Mouse (Mus musculus): ENCODE measurements around the gene Ctsw. TPM values are rescaled to one million over a fixed set of nuclear protein-coding genes. Genes with fewer than 3 reads are reported as not detected.

Ctsw gene
- 3.3 and 4.2 TPM in 2 replicates for polyA plus RNA-seq (2016; fragmentation: Nextera tagmentation; extraction: Ambion mirVana)

DNA sequence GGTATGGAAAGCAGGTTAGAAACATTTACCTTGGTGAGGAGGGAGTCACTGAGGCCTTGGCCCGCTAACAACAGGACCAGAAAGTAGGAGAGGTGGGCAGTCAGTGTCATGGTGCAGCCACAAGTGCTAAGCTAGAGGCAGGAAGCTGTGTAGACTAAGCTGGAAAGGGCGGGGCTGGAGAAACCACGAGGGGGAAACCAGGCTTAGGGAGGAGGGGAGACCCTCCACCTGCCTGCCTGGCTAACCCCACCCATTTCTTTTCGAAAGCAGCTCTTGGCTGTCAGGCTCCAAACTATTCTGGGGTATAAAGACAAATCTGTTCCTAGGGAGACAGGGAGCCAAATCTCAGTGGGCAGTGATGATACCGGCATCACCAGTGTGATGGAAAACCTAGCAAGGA lies at the start of gene Ctsw:
TSS of gene Ctsw (minus strand) at position 134 of the 400 bp plus-strand sequence.
- WGBS: 64% methylated on average over 5 of the region's 5 CpGs
- H3K4me3 ChIP-seq: no peak within 1 kb of the TSS
- H3K27ac ChIP-seq: no peak within 1 kb of the TSS
- no peak for ATAC-seq (ENCODE audit: low FRiP score, low read depth)
- H3K36me3 ChIP-seq: peaks cover 30% of the 10 kb centered on the region
- no peak within 1 kb of the TSS for H3K9ac ChIP-seq
- H3K4me1 ChIP-seq: peaks cover 10% of the 10 kb centered on the region
- H3K4me2 ChIP-seq (replicated peaks): no peak within 1 kb of the TSS
- H3K9me3 ChIP-seq: no peaks in the 10 kb centered on the region
- no peaks in the 10 kb centered on the region for H3K27me3 ChIP-seq (replicated peaks)

DNA sequence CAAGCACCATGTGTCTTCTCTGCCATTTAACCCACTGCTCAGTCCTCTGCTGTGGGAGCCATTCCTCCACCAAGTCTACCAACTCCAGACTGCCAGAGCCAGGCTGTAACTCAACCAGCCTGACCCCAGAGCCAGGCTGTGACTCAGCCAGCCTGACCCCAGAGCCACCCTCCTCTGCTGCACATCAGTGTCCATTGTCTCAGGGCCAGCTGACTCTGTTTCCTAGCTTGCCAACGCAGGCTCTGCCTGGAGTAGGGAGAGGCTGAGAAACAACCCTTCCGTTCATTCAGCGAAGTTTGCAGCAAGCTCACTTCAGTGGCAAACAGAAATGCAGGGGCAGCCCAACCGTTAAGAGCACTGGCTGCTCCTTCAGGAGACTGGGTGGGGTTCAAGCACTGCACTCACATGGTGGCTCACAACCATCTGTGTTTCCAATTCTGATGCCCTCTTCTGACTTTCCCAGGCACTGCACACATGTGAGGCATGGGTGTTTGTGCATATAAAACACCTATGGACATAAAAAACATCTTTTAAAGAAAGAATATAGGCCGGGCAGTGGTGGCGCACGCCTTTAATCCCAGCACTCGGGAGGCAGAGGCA lies 48.7 kb upstream of the Ctsw start:
- WGBS: 77% methylated on average over 8 of the region's 8 CpGs
- no peak overlapping the region for H3K9ac ChIP-seq
- H3K4me2 ChIP-seq (replicated peaks): no peak overlapping the region

GRCm38 (mm10) chr19:5515840-5516777 lies 47.8 kb upstream of the Ctsw start:
- H3K4me2 ChIP-seq (replicated peaks): no peak overlapping the region
- no peak overlapping the region for H3K9ac ChIP-seq
- no peaks in the 10 kb centered on the region for H3K27me3 ChIP-seq (replicated peaks)
- H3K27ac ChIP-seq: no peak overlapping the region
- peaks cover 2% of the 10 kb centered on the region; the same call in 1 of the 2 replicates for H3K4me1 ChIP-seq
- no peak for ATAC-seq (ENCODE audit: low FRiP score, low read depth)
- WGBS: 69% methylated on average over 7 of the region's 7 CpGs
- no peaks in the 10 kb centered on the region for H3K9me3 ChIP-seq
- no peaks in the 10 kb centered on the region for H3K36me3 ChIP-seq
- no peak overlapping the region for H3K4me3 ChIP-seq

More for the DNA sequence above, 48.7 kb upstream of the Ctsw start:
- H3K9me3 ChIP-seq: no peaks in the 10 kb centered on the region
- no peaks in the 10 kb centered on the region for H3K27me3 ChIP-seq (replicated peaks)
- H3K4me3 ChIP-seq: no peak overlapping the region
- H3K27ac ChIP-seq: no peak overlapping the region
- no peaks in the 10 kb centered on the region; the same call in 1 of the 2 replicates for H3K4me1 ChIP-seq
- H3K36me3 ChIP-seq: no peaks in the 10 kb centered on the region
- ATAC-seq (ENCODE audit: low FRiP score, low read depth): no peak

DNA sequence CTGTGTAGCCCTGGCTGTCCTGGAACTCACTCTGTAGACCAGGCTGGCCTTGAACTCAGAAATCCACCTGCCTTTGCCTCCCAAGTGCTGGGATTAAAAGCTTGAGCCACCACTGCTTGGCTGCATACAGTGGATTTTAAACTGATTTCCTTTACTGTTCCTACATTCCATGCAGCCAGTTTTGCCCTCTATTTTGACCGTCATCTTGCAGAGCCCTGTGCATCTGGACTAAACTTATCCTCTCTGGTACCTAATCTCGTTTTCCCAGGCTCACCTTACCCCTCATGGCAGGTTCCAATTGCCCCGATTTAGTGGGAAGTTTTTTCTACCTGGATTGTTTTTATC lies 44.7 kb upstream of the Ctsw start:
- Histone ChIP-seq H3K27ac (no peak overlapping the region), H3K9ac (no peak overlapping the region), H3K27me3 (replicated peaks) (no peaks in the 10 kb centered on the region), H3K4me3 (no peak overlapping the region), H3K36me3 (no peaks in the 10 kb centered on the region), H3K4me1 (peaks cover 13% of the 10 kb centered on the region; the same call in 1 of the 2 replicates), H3K9me3 (no peaks in the 10 kb centered on the region), H3K4me2 (replicated peaks) (no peak overlapping the region)
- WGBS: 88% methylated on average over 3 of the region's 3 CpGs
- ATAC-seq (ENCODE audit: low FRiP score, low read depth): no peak

GRCm38 (mm10) chr19:5512091-5513004 lies 44.0 kb upstream of the Ctsw start:
- Histone ChIP-seq H3K36me3 (no peaks in the 10 kb centered on the region), H3K27ac (no peak overlapping the region), H3K9me3 (no peaks in the 10 kb centered on the region), H3K27me3 (replicated peaks) (no peaks in the 10 kb centered on the region), H3K4me3 (no peak overlapping the region), H3K4me2 (replicated peaks) (no peak overlapping the region), H3K4me1 (peaks cover 13% of the 10 kb centered on the region; the same call in 1 of the 2 replicates), H3K9ac (no peak overlapping the region)
- ATAC-seq (ENCODE audit: low FRiP score, low read depth): no peak
- WGBS: 83% methylated on average over 12 of the region's 12 CpGs

DNA sequence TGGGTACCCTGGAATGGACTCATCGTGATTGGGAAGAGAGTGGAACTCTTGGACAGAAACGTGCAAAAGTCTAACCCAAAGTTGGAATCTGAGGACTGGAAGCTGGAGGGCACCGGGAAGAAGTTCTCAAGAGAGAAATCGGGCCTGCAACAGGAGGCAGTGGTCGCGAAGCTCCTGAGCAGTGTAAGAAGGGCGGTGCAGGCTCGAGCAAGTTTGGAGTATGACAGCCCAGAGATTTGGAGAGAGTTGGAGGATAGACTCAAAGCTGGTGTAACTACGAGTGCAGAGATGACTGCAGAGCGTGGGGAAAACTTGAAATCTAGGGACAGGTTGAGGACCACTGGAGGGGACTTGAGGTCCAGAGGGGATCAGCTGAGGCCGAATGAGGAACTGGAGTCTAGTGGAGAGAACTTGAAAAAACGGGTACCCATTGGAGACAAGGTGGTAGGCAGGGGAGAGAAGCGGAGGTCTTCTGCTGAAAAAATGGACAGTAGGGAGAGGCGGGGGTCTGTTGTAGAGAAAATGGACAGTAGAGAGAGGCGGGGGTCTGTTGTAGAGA lies 42.8 kb upstream of the Ctsw start:
- H3K27ac ChIP-seq: no peak overlapping the region
- peaks cover 13% of the 10 kb centered on the region; the same call in 1 of the 2 replicates for H3K4me1 ChIP-seq
- 0 out of 2 replicates have a peak, but pooled peaks have one; percentile 3 for ATAC-seq (ENCODE audit: low FRiP score, low read depth)

DNA sequence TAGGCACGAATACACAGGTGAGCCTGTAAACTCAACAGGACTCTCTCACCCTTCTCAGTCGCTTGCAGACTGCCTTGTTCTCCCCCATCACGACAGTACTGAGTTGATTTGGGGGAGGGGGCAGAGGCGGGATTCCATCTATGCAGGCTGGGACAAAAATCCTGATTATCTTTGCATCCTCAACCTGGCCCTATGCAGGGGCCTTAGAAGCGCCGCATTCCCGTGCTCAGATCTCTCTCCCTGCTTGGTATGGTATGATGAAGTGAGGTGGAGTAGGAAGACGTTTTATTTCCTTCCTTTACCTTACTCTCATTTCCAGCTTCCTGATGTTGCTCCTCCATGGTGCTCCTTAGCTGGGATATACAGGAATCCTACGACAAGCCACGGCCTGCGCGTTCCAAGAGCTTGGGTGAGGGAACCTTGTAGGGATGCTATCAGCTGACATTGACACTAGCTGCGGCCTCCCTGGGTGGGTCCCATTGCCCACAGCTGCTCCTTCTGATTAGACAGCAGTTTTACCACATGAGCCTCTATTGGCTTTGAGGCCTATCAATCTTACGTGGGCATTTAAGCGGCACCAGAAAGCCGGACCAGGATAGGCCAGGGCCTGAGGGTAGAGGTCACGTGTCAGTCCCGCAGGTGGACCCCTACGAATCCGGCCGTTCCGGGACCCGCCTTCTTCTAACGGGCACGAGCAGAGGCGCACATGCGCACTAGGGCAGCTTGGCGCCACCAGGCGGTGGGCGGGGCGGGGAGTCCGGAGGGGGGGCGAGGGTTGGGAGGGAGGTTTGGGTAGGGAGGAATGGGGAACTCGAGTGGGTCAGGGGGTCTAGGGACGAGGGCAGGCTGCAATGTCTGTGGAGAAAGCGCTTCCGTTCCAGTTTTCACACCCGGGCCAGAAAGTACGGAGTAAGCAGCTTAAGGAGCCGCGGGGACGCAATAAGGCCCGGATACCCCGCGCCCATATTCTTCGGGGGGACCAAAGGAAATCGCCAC lies 42.0 kb upstream of the Ctsw start, which contains the start of gene Snx32:
TSS of gene Snx32 (minus strand) at position 508 of the 996 bp plus-strand sequence.
- Histone ChIP-seq H3K36me3 (no peaks in the 10 kb centered on the region), H3K9me3 (no peaks in the 10 kb centered on the region), H3K27me3 (replicated peaks) (no peaks in the 10 kb centered on the region), H3K4me3 (peak within 1 kb of the TSS; percentile 47), H3K27ac (0 out of 2 replicates have a peak within 1 kb of the TSS, but pooled peaks have one; percentile 6), H3K9ac (peak within 1 kb of the TSS; percentile 53), H3K4me1 (peaks cover 13% of the 10 kb centered on the region; the same call in 1 of the 2 replicates), H3K4me2 (replicated peaks) (peak within 1 kb of the TSS; percentile 74)
- ATAC-seq (ENCODE audit: low FRiP score, low read depth): peak; percentile 99
- WGBS: 2% methylated on average over 46 of the region's 47 CpGs

More for the DNA sequence above, 42.8 kb upstream of the Ctsw start:
- no peaks in the 10 kb centered on the region for H3K9me3 ChIP-seq
- H3K27me3 ChIP-seq (replicated peaks): no peaks in the 10 kb centered on the region
- H3K36me3 ChIP-seq: no peaks in the 10 kb centered on the region
- H3K4me2 ChIP-seq (replicated peaks): peak overlapping the region; percentile 74
- peak overlapping the region; percentile 47 for H3K4me3 ChIP-seq
- H3K9ac ChIP-seq: peak overlapping the region; percentile 47
- 50% methylated on average over 14 of the region's 15 CpGs for WGBS

GRCm38 (mm10) chr19:5503687-5504086 lies 35.4 kb upstream of the Ctsw start, which contains the start of gene 1700020D05Rik:
1700020D05Rik (minus strand) TSS chr19:5503787.
- 55% methylated on average over 17 of the region's 17 CpGs for WGBS
- H3K36me3 ChIP-seq: no peaks in the 10 kb centered on the region
- no peaks in the 10 kb centered on the region for H3K4me1 ChIP-seq
- H3K4me2 ChIP-seq (replicated peaks): no peak within 1 kb of the TSS
- no peak for ATAC-seq (ENCODE audit: low FRiP score, low read depth)
- H3K9ac ChIP-seq: no peak within 1 kb of the TSS
- H3K4me3 ChIP-seq: no peak within 1 kb of the TSS
- no peaks in the 10 kb centered on the region for H3K9me3 ChIP-seq
- no peak within 1 kb of the TSS for H3K27ac ChIP-seq
- no peaks in the 10 kb centered on the region for H3K27me3 ChIP-seq (replicated peaks)

DNA sequence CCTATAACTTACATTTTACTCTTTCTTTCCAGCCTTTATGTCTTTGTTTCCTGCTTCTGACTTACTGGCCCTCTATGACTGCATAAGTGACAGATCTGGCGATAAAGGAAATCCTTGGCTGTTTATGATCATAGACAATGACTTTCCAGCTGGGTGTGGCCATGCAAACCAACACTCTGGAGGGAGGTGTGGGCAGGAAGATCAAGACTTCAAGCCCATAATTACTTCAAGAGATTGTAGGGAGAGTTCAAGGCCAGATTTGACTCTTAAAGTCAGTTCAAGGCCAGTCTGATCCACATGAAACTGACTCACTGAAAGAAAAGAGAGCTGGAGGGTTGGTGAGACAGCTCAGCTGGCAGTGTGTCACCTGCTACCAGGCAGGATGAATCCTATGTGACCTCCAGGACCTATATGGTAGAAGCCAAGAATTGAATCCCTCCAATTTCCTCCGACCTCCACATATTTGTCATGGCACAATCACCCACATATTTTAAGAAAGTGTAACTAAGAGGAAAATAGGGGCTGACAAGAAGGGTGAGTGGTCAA lies 32.1 kb upstream of the Ctsw start:
- Histone ChIP-seq H3K4me2 (replicated peaks) (no peak overlapping the region), H3K4me1 (no peaks in the 10 kb centered on the region), H3K4me3 (no peak overlapping the region), H3K27me3 (replicated peaks) (no peaks in the 10 kb centered on the region), H3K27ac (no peak overlapping the region), H3K9ac (no peak overlapping the region), H3K9me3 (no peaks in the 10 kb centered on the region), H3K36me3 (peaks cover 30% of the 10 kb centered on the region)
- 92% methylated on average over 2 of the region's 2 CpGs for WGBS
- no peak for ATAC-seq (ENCODE audit: low FRiP score, low read depth)

DNA sequence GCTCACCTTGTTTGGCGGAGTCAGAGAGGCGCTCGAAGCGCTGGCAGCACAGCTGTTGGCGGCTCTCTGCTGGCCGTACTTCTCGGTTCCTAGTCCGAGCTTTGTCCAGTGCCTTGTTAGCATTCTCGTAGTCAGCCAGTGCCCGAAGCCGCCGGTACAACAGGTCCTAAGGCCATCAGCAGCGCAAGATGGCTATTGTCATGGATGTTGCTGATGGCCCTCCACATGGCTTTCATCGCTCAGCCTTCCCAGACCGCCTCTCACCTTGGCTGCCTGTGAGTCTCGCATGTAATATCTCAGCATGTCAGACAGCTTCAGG lies 27.7 kb upstream of the Ctsw start:
- WGBS: 85% methylated on average over 16 of the region's 16 CpGs
- H3K9me3 ChIP-seq: no peaks in the 10 kb centered on the region
- H3K27me3 ChIP-seq (replicated peaks): no peaks in the 10 kb centered on the region
- H3K36me3 ChIP-seq: peaks cover 61% of the 10 kb centered on the region
- H3K9ac ChIP-seq: no peak overlapping the region
- no peak overlapping the region for H3K4me3 ChIP-seq
- no peak for ATAC-seq (ENCODE audit: low FRiP score, low read depth)
- H3K4me1 ChIP-seq: peaks cover 13% of the 10 kb centered on the region
- no peak overlapping the region for H3K4me2 ChIP-seq (replicated peaks)
- H3K27ac ChIP-seq: no peak overlapping the region
